Mouse (Mus musculus) liver, adult 2 months (tissue): ENCODE results near the gene Pecam1.

ENCODE experiments used
- CTCF ChIP-seq: fragments of 200-500 bp; IDR thresholded peaks from 2 replicates; pipeline ENCODE4 v1.5.1; 2011; ENCODE audit warnings: low read depth, low read length, control low read depth
- POLR2A ChIP-seq: fragments of 200-500 bp; IDR thresholded peaks from 2 replicates; pipeline ENCODE4 v1.6.1; 2011; ENCODE audit warnings: low read length, control low read depth; ENCODE audit not compliant: insufficient read depth; ENCODE audit errors: extremely low read depth

- no peak for TF ChIP-seq CTCF
- no peak for TF ChIP-seq POLR2A
These were observed 132.4 kb downstream of the Pecam1 start for GRCm38 (mm10) chr11:106617821-106618580.
